8 mouse cellular contexts compared by ENCODE assay signal in genomic region chr2:27009714-27010244, GRCm38 (mm10). TPM values are rescaled to one million over a fixed set of nuclear protein-coding genes. Genes with fewer than 3 reads are reported as not detected.
DNase-seq lines count a peak whose midpoint lies in the region; ATAC-seq lines count a peak whose summit lies in the region.

Cacfd1 (plus strand) TSS chr2:27009926.

- H3K27me3 ChIP-seq in hindbrain, embryonic 11.5 days (ENCODE audit: control insufficient read depth, insufficient read depth, low read length): no peaks in the 10 kb centered on the region

- peak; percentile 90 for DNase-seq in MN1 (ENCODE audit: low spot score)
- DNase-seq in cerebellum, adult 9-10 months: peak; percentile 84
- DNase-seq in frontal cortex, adult 2 months (ENCODE audit: extremely low spot score in 1 of 2, low spot score in 1 of 2): peak in 1 of 2 experiments; percentile 86
- DNase-seq in hindbrain, embryonic 11.5 days (ENCODE audit: low spot score): peak; percentile 95
- DNase-seq in layer of hippocampus, postnatal 10 days (ENCODE audit: low spot score in 2 of 2): peak; percentile 79 to 86
- DNase-seq in lung, postnatal 14 days: peak; percentile 86
- peak; percentile 78 for DNase-seq in retina, adult 2 months (ENCODE audit: low read depth, low spot score)
- DNase-seq in thymus, postnatal 36 days: peak; percentile 89 to 94

- WGBS in hindbrain, embryonic 11.5 days: under 1% methylated on average over 42 of the region's 43 CpGs

- peak within 1 kb of the TSS; percentile 66 for H3K4me2 ChIP-seq in hindbrain, embryonic 11.5 days (replicated peaks; ENCODE audit: low read depth, low read length)

- H3K9me3 ChIP-seq in hindbrain, embryonic 11.5 days (ENCODE audit: control insufficient read depth, low read length): no peaks in the 10 kb centered on the region

- H3K4me1 ChIP-seq in hindbrain, embryonic 11.5 days (replicated peaks; ENCODE audit: control insufficient read depth, insufficient read depth, low read length): peaks cover 6% of the 10 kb centered on the region

- peaks cover 1% of the 10 kb centered on the region; the same call in 1 of the 2 replicates for H3K36me3 ChIP-seq in hindbrain, embryonic 11.5 days (ENCODE audit: control insufficient read depth, insufficient read depth, low read length)

- H3K9ac ChIP-seq in hindbrain, embryonic 11.5 days (ENCODE audit: low read depth, low read length): peak within 1 kb of the TSS; percentile 93

- H3K4me3 ChIP-seq in hindbrain, embryonic 11.5 days (ENCODE audit: low read depth, low read length): peak within 1 kb of the TSS; percentile 79

- H3K27ac ChIP-seq in hindbrain, embryonic 11.5 days (ENCODE audit: low read depth, low read length): peak within 1 kb of the TSS; percentile 81

- ATAC-seq in hindbrain, embryonic 11.5 days (ENCODE audit: low FRiP score): peak; percentile 96

RNA-seq across cellular contexts. Expression of gene Cacfd1, which starts in this region (rescaled TPM):
- 63.3 and 64.0 TPM in 2 replicates for polyA plus RNA-seq in frontal cortex, adult 2 months (2012; rRNA removed)
- 91.7 and 98.9 TPM in 2 replicates for polyA plus RNA-seq in hindbrain, embryonic 11.5 days (2014; fragmentation: Nextera tagmentation; extraction: Ambion mirVana)
- total RNA-seq in layer of hippocampus, postnatal 10 days (2021): 10 to 100 TPM; 63.2 to 63.3 TPM
